Mouse (Mus musculus): ENCODE data around the gene Frmd7. TPM values are rescaled to one million over a fixed set of nuclear protein-coding genes. Genes with fewer than 3 reads are reported as not detected.
A peak's percentile ranks its signal among the peaks of the same experiment; 100 is the strongest.

Frmd7 gene
- polyA plus RNA-seq, 1 experiment, result 0.23 TPM

DNA sequence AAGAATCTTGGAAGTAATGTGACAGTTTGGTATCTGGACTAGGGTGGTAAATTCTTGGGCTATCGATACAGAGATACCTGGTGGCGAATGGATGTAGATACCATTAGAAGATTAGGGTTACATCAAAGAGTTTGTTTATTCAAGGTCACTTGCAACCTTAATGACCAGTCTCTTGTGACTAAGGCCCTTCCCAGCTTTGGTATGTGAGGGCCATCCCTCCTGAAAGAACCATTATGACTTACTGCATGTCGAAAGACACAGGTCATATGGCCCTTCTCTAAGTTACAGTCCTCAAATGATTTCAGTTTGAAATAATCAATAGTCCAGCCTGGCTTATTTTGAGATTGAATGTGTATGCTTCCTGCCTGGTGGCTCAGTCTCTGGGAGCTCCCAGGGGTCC is 5.4 kb downstream of the Frmd7 start:
- no peak for DNase-seq (ENCODE audit: low read depth)
- TF ChIP-seq CTCF (IDR thresholded peaks at IDR 0.05; ENCODE audit: borderline replicate concordance, extremely low read depth, insufficient read depth, insufficient read length), result no peak
- no peak for TF ChIP-seq POLR2A (IDR thresholded peaks at IDR 0.05; ENCODE audit: borderline replicate concordance, extremely low read depth, insufficient read depth, insufficient read length, poor library complexity, severe bottlenecking)

DNA sequence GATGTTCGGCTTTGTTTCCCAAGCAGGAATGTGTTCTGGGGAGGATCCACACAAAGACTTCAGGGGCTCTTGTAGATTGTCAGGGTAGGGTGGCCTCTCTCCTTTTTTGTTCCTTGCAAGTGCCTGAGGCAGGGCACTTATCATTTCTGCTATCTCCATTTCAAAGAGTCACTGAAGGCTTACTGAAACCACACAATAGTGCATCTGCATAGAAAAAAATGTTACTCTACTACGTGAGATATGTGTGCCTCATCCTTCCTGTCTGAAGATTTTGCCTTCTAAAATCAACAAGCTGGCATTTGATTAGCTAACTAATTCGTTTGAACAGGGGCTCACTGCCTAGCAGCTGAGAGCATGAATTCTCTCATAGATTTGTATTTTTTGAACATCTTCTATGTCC is 12.2 kb downstream of the Frmd7 start:
- TF ChIP-seq CTCF (IDR thresholded peaks at IDR 0.05; ENCODE audit: borderline replicate concordance, extremely low read depth, insufficient read depth, insufficient read length), result no peak
- no peak for TF ChIP-seq POLR2A (IDR thresholded peaks at IDR 0.05; ENCODE audit: borderline replicate concordance, extremely low read depth, insufficient read depth, insufficient read length, poor library complexity, severe bottlenecking)
- no peak for DNase-seq (ENCODE audit: low read depth)

DNA sequence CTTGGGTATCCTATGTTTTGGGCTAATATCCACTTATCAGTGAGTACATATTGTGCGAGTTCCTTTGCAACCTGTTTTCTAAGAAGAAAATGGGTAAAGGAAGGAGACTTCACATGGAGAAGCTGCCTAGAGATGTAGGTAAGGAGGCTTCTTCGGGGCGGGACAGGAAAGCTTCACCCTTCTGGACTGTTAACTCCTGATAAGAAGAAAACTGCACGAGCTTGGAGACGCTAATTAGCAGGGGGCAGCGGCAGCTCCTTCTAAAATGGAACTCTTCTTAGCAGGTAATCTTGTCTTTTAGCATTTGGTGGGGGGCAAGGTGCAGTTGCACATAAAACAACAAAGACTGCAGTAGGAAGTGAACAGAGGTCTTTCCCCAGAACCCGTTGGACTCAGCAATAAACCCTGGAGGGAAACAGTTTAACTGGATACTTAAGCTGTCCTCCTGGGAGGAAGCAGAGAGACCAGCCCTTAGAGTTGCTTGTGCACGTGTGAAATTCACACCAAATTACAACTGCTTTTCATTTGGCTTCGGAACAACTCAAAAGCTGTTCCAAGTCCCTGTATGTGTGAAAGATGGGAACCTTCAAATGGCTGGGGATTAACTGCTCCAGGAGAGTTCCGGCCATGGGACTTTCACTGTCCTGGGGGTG is 15.5 kb downstream of the Frmd7 start:
- TF ChIP-seq POLR2A (IDR thresholded peaks at IDR 0.05; ENCODE audit: borderline replicate concordance, extremely low read depth, insufficient read depth, insufficient read length, poor library complexity, severe bottlenecking) (no peak), CTCF (IDR thresholded peaks at IDR 0.05; ENCODE audit: borderline replicate concordance, extremely low read depth, insufficient read depth, insufficient read length) (no peak)

DNA sequence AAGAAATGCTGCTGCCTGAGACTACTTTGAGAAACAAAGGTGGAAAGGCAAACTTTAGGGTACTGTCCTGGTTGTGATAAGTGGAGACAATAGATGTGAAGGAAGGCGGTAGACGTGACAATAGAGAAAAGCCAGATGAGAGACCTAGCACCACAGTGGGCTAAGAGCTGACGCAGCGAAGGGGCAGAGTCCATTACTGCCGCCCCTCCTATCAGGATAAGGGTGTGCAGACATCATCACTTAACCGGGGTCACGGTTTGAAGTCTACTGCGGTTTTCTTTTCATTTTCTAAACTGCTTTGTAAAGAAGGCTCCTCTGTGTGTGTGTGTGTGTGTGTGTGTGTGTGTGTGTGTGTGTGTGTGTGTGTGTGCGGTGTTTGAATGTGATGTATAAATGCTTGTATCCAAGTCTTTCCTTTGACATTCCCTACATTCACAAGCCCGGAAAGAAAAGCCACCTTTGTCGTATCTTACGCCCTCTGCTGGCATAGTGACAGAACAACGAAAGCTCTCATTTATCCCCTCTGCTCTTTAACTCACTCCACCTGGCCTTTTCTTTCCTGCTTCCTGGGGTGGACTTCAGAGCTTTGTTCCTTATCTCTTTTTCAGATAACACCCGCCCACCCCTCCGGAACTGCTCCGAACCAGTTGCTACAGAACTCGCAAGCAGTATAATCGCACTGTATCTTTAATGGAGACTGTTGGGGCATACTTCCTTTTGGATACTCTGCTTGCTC is 17.7 kb downstream of the Frmd7 start:
- peak; percentile 37; the same call in 1 of the 2 replicates for TF ChIP-seq CTCF (IDR thresholded peaks at IDR 0.05; ENCODE audit: borderline replicate concordance, extremely low read depth, insufficient read depth, insufficient read length)
- no peak for TF ChIP-seq POLR2A (IDR thresholded peaks at IDR 0.05; ENCODE audit: borderline replicate concordance, extremely low read depth, insufficient read depth, insufficient read length, poor library complexity, severe bottlenecking)
- DNase-seq (ENCODE audit: low read depth), result peak; percentile 42

More for the DNA sequence above, 15.5 kb downstream of the Frmd7 start:
- no peak for DNase-seq (ENCODE audit: low read depth)

DNA sequence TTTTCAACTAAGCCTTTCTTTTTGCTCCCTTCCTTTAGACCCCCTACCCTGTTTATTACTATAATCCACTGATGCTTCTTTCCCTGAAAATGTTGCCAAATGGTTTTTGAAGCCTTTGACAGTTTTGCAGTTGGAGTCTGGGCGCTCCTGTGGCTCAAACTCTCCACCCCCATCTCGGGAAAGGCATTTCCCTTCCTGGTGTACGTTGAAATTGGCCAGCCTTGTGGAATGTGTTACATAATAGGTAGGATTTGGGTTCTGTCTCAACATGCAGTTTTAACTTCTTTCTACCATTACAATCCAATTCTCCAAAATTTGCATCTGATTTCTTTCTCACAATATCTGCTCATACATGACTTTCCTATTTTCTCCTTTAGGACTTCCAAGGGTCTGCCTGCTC is 23.8 kb downstream of the Frmd7 start:
- TF ChIP-seq POLR2A (IDR thresholded peaks at IDR 0.05; ENCODE audit: borderline replicate concordance, extremely low read depth, insufficient read depth, insufficient read length, poor library complexity, severe bottlenecking) (no peak), CTCF (IDR thresholded peaks at IDR 0.05; ENCODE audit: borderline replicate concordance, extremely low read depth, insufficient read depth, insufficient read length) (no peak)
- DNase-seq (ENCODE audit: low read depth), result no peak

DNA sequence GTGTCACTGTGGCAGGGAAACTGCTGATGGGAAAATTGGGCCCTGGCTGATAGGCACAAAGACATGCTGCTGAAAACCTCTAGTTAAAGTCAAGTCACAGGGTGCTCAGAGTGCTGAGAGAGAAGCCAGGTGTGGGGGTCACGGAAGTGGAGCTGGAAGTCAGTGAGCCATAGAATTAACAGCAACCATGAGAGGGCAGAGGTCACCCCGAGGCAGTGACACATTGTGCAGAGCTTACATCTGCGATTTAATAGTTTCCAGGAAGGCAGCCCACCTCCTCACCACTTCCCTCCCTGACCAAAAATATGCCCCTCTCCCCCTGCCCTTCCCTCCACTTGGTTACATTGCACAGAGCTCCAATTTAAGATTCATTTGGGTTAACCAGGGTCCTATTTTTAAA is 25.1 kb downstream of the Frmd7 start:
- TF ChIP-seq CTCF (IDR thresholded peaks at IDR 0.05; ENCODE audit: borderline replicate concordance, extremely low read depth, insufficient read depth, insufficient read length) (no peak), POLR2A (IDR thresholded peaks at IDR 0.05; ENCODE audit: borderline replicate concordance, extremely low read depth, insufficient read depth, insufficient read length, poor library complexity, severe bottlenecking) (no peak)
- no peak for DNase-seq (ENCODE audit: low read depth)

DNA sequence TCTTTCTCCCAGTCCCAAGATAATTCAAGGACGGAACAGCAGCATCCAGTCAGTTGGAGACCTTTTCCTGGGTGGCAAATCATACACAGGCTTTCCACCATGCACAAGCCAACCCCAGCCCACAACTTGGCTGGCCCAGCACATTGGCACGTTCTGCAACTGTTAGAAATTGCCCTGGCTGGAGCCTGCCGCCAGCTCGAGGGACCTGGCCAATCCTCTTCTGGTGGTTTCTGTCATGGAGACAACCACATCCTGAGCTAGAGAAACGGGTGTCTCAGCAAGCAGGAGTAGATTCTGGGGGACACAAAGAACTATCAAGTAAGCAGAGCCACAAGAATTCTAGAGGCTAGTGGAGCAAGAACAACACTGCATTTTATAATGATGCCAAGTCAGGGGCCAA is 32.6 kb downstream of the Frmd7 start:
- no peak for TF ChIP-seq POLR2A (IDR thresholded peaks at IDR 0.05; ENCODE audit: borderline replicate concordance, extremely low read depth, insufficient read depth, insufficient read length, poor library complexity, severe bottlenecking)
- no peak for TF ChIP-seq CTCF (IDR thresholded peaks at IDR 0.05; ENCODE audit: borderline replicate concordance, extremely low read depth, insufficient read depth, insufficient read length)
- no peak for DNase-seq (ENCODE audit: low read depth)

DNA sequence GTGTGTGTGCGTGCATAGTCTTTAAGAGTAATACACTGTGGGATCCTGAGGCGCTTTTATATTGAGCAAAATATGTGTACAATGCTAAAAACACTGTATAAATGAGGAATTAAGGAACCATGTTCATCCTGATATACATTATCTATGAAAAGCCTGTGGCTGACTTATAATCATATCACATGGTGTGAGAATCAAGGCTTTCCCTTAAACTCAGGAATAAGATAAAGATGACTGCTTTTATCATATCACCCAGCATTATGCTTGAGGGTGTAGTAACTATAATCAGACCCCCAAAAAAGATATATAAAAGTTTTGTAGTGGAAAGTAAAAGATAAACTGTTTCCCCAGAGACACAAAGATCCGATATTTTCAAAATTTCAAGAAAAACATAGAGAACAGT is 39.0 kb downstream of the Frmd7 start:
- no peak for TF ChIP-seq CTCF (IDR thresholded peaks at IDR 0.05; ENCODE audit: borderline replicate concordance, extremely low read depth, insufficient read depth, insufficient read length)

DNA sequence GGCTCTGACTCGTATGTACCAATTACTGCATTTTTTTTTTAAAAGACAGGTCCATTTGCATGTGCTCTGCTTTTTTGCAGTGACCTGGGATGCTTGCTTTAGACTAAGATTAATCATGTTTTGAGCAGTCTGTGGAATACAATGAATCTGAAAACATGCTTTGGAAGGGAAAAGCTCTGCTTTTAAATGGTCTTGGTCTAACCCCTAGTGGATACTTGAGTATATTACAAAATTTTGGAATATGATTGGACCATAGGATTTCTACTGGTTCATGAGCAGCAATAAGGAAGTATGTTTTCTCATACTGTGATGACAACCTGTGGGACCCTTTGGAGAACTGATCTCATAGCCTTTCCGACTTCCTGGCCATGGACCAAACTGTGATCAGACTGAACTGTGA is 54.5 kb downstream of the Frmd7 start:
- TF ChIP-seq CTCF (IDR thresholded peaks at IDR 0.05; ENCODE audit: borderline replicate concordance, extremely low read depth, insufficient read depth, insufficient read length) (no peak), POLR2A (IDR thresholded peaks at IDR 0.05; ENCODE audit: borderline replicate concordance, extremely low read depth, insufficient read depth, insufficient read length, poor library complexity, severe bottlenecking) (no peak)
- peak; percentile 8 for DNase-seq (ENCODE audit: low read depth)

More for the DNA sequence above, 39.0 kb downstream of the Frmd7 start:
- no peak for DNase-seq (ENCODE audit: low read depth)

DNA sequence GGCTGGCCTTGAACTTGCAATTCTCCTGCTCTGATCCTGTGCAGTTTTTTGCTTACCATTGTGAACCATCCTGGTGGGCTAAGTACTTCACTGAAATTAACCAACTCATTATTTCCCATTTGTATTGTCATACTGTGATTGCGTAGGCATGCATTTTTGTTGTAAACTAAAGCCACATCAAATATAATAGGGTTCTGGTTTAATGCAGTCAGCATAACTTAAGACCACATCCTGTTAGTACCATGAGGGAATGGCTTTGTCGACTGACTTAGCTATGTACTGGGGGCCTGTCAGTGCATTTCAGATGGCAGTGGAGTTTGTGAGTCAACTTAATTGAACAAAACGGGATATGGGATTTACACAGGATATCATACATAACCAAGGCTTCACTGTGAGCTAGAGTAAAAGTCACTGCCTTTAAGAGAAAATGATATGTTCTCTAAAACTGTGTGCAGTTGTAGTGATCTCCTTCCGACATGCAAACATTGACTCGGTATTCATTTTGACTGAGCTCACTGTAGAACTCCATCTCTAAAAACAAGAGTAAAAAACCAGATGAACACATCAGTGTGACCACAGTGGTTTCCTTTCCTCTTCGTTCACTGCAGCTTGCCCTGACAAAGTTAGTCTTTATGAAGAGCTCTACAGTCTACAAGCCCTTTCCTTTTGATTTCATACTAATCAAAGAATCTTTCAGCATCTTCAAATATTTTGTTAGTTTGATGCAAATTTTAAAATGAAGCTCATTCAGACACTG is 68.1 kb downstream of the Frmd7 start:
- no peak for DNase-seq (ENCODE audit: low read depth)
- TF ChIP-seq CTCF (IDR thresholded peaks at IDR 0.05; ENCODE audit: borderline replicate concordance, extremely low read depth, insufficient read depth, insufficient read length) (no peak), POLR2A (IDR thresholded peaks at IDR 0.05; ENCODE audit: borderline replicate concordance, extremely low read depth, insufficient read depth, insufficient read length, poor library complexity, severe bottlenecking) (no peak)

DNA sequence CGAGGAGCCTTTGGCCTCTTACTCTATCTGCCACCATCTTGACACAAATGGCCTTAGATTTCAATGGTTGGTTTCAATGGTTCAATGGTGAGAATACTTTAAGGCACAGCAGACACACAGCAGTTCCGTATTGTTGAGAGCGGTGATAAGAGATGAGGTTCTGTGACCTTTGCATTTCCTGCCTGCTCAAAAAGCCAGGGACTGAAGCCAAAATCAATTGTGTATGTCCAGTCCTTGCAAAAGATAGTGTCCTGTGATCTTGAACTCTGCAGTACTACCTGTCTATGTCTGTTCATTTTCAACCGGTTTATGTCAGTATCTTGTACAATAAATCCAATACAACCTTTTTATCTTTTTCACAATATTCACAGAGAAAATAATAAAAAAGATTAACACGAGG is 77.8 kb downstream of the Frmd7 start:
- DNase-seq (ENCODE audit: low read depth), result no peak
- no peak for TF ChIP-seq POLR2A (IDR thresholded peaks at IDR 0.05; ENCODE audit: borderline replicate concordance, extremely low read depth, insufficient read depth, insufficient read length, poor library complexity, severe bottlenecking)
- no peak for TF ChIP-seq CTCF (IDR thresholded peaks at IDR 0.05; ENCODE audit: borderline replicate concordance, extremely low read depth, insufficient read depth, insufficient read length)

All from brain, embryonic 14.5 days (tissue).